25 mouse cellular contexts compared by ENCODE assay signal in genomic region chr6:15401138-15401537, GRCm38 (mm10).
DNase-seq lines count a peak whose midpoint lies in the region; ATAC-seq lines count a peak whose summit lies in the region.
"Had no signal": no experiment of that assay in that cellular context is flagged by ENCODE, and none has a peak within 500 bp of the region (broad histone marks: within the 10 kb centered on the region; RNA-seq: fewer than 3 reads in every experiment).

No protein-coding gene starts in this region.

- H3K9ac ChIP-seq in forebrain, embryonic 12.5 days = no peak overlapping the region
- H3K9ac ChIP-seq in forebrain, embryonic 16.5 days (replicated peaks; ENCODE audit: low read depth, low read length) = no peak overlapping the region
- no peak overlapping the region for H3K9ac ChIP-seq in forebrain, embryonic 11.5 days (ENCODE audit: low read length)
- H3K9ac ChIP-seq in midbrain, embryonic 13.5 days (replicated peaks) = no peak overlapping the region
- H3K9ac ChIP-seq in midbrain, embryonic 15.5 days = no peak overlapping the region
- H3K9ac ChIP-seq: embryonic facial prominence, embryonic 13.5 days; embryonic facial prominence, embryonic 15.5 days had no signal

- H3K9me3 ChIP-seq in forebrain, embryonic 12.5 days = no peaks in the 10 kb centered on the region
- H3K9me3 ChIP-seq in forebrain, embryonic 10.5 days = no peaks in the 10 kb centered on the region
- no peaks in the 10 kb centered on the region for H3K9me3 ChIP-seq in forebrain, embryonic 16.5 days (ENCODE audit: control insufficient read depth, low read length)
- H3K9me3 ChIP-seq in forebrain, embryonic 11.5 days (ENCODE audit: control insufficient read depth, low read length) = no peaks in the 10 kb centered on the region
- H3K9me3 ChIP-seq in midbrain, embryonic 13.5 days = no peaks in the 10 kb centered on the region
- no peaks in the 10 kb centered on the region for H3K9me3 ChIP-seq in midbrain, embryonic 15.5 days
- H3K9me3 ChIP-seq: embryonic facial prominence, embryonic 13.5 days; embryonic facial prominence, embryonic 15.5 days; G1E had no signal

- H3K27ac ChIP-seq in forebrain, embryonic 12.5 days = no peak overlapping the region
- H3K27ac ChIP-seq in forebrain, embryonic 10.5 days = no peak overlapping the region
- H3K27ac ChIP-seq in forebrain, embryonic 16.5 days (ENCODE audit: low read length) = no peak overlapping the region
- no peak overlapping the region for H3K27ac ChIP-seq in forebrain, embryonic 11.5 days (ENCODE audit: low read depth, low read length)
- H3K27ac ChIP-seq in midbrain, embryonic 13.5 days = 0 out of 2 replicates have a peak overlapping the region, but pooled peaks have one; percentile 39
- no peak overlapping the region for H3K27ac ChIP-seq in midbrain, embryonic 15.5 days
- H3K27ac ChIP-seq: embryonic facial prominence, embryonic 13.5 days; embryonic facial prominence, embryonic 15.5 days had no signal

- DNase-seq in forebrain, embryonic 10.5 days (ENCODE audit: extremely low spot score, low spot score) = no peak
- no peak for DNase-seq in forebrain, embryonic 11.5 days (ENCODE audit: low spot score)
- DNase-seq: adrenal gland, adult 8-10 months; adrenal gland, postnatal 14 days; adrenal gland, postnatal 36 days; B cell, adult 2 months; cerebellum, adult 11 months; cerebellum, adult 18-20 months; cerebellum, adult 8-10 months; cerebellum, adult 9-11 months; cerebellum, postnatal 14 days; cerebellum, postnatal 36 days; embryo, embryonic 11 days had no signal

- H3K4me2 ChIP-seq in forebrain, embryonic 12.5 days = no peak overlapping the region
- no peak overlapping the region for H3K4me2 ChIP-seq in forebrain, embryonic 16.5 days (ENCODE audit: low read length)
- H3K4me2 ChIP-seq in forebrain, embryonic 11.5 days (ENCODE audit: low read depth, low read length, severe bottlenecking) = no peak overlapping the region
- H3K4me2 ChIP-seq in midbrain, embryonic 13.5 days (replicated peaks) = no peak overlapping the region
- H3K4me2 ChIP-seq in midbrain, embryonic 15.5 days = no peak overlapping the region
- H3K4me2 ChIP-seq: embryonic facial prominence, embryonic 13.5 days; embryonic facial prominence, embryonic 15.5 days had no signal

- 21% methylated on average over 3 of the region's 3 CpGs for WGBS in forebrain, embryonic 12.5 days
- 46% methylated on average over 3 of the region's 3 CpGs for WGBS in forebrain, embryonic 10.5 days
- 25% methylated on average over 3 of the region's 3 CpGs for WGBS in forebrain, embryonic 16.5 days
- 47% methylated on average over 3 of the region's 3 CpGs for WGBS in forebrain, embryonic 11.5 days
- 57% methylated on average over 3 of the region's 3 CpGs for WGBS in midbrain, embryonic 13.5 days
- 51% methylated on average over 3 of the region's 3 CpGs for WGBS in midbrain, embryonic 15.5 days

- H3K36me3 ChIP-seq in forebrain, embryonic 12.5 days (replicated peaks) = no peaks in the 10 kb centered on the region
- no peaks in the 10 kb centered on the region for H3K36me3 ChIP-seq in forebrain, embryonic 10.5 days (replicated peaks)
- no peaks in the 10 kb centered on the region for H3K36me3 ChIP-seq in forebrain, embryonic 16.5 days (ENCODE audit: control insufficient read depth, insufficient read depth)
- no peaks in the 10 kb centered on the region for H3K36me3 ChIP-seq in forebrain, embryonic 11.5 days (ENCODE audit: control insufficient read depth, insufficient read depth, low read length)
- no peaks in the 10 kb centered on the region for H3K36me3 ChIP-seq in midbrain, embryonic 13.5 days
- no peaks in the 10 kb centered on the region for H3K36me3 ChIP-seq in midbrain, embryonic 15.5 days (replicated peaks)
- H3K36me3 ChIP-seq: embryonic facial prominence, embryonic 13.5 days; embryonic facial prominence, embryonic 15.5 days; G1E had no signal

- H3K4me3 ChIP-seq in forebrain, embryonic 12.5 days (replicated peaks) = no peak overlapping the region
- no peak overlapping the region for H3K4me3 ChIP-seq in forebrain, embryonic 10.5 days
- no peak overlapping the region for H3K4me3 ChIP-seq in forebrain, embryonic 16.5 days (replicated peaks; ENCODE audit: low read length)
- H3K4me3 ChIP-seq in forebrain, embryonic 11.5 days (ENCODE audit: low read depth, low read length) = no peak overlapping the region
- no peak overlapping the region for H3K4me3 ChIP-seq in midbrain, embryonic 13.5 days (replicated peaks)
- H3K4me3 ChIP-seq in midbrain, embryonic 15.5 days = no peak overlapping the region
- H3K4me3 ChIP-seq: embryonic facial prominence, embryonic 13.5 days; embryonic facial prominence, embryonic 15.5 days; erythroblast, embryonic 14.5 days had no signal

- ATAC-seq in forebrain, embryonic 12.5 days (ENCODE audit: low FRiP score) = 0 out of 2 replicates have a peak, but pooled peaks have one; percentile 6
- ATAC-seq in forebrain, embryonic 16.5 days = peak; percentile 56
- ATAC-seq in forebrain, embryonic 11.5 days (replicated peaks; ENCODE audit: low FRiP score) = no peak
- no peak for ATAC-seq in midbrain, embryonic 13.5 days
- ATAC-seq in midbrain, embryonic 15.5 days (replicated peaks) = no peak
- ATAC-seq: activated CD4-positive, CD25-positive, alpha-beta regulatory T cell, adult 4 months; CD4-positive, CD25-positive, alpha-beta regulatory T cell, adult 4 months; Patski had no signal

- peaks cover 35% of the 10 kb centered on the region for H3K4me1 ChIP-seq in forebrain, embryonic 12.5 days
- H3K4me1 ChIP-seq in forebrain, embryonic 10.5 days = peaks cover 63% of the 10 kb centered on the region
- peaks cover 7% of the 10 kb centered on the region; the same call in 1 of the 2 replicates for H3K4me1 ChIP-seq in forebrain, embryonic 16.5 days (replicated peaks; ENCODE audit: control insufficient read depth, insufficient read depth, low read length)
- peaks cover 11% of the 10 kb centered on the region for H3K4me1 ChIP-seq in forebrain, embryonic 11.5 days (replicated peaks; ENCODE audit: control insufficient read depth, insufficient read depth, low read length)
- peaks cover 28% of the 10 kb centered on the region for H3K4me1 ChIP-seq in midbrain, embryonic 13.5 days (replicated peaks)
- H3K4me1 ChIP-seq in midbrain, embryonic 15.5 days = 0 out of 2 replicates have a peak, but pooled peaks cover 3% of the 10 kb centered on the region
- H3K4me1 ChIP-seq: embryonic facial prominence, embryonic 13.5 days; embryonic facial prominence, embryonic 15.5 days had no signal

- no peaks in the 10 kb centered on the region for H3K27me3 ChIP-seq in forebrain, embryonic 12.5 days
- no peaks in the 10 kb centered on the region; the same call in 1 of the 2 replicates for H3K27me3 ChIP-seq in forebrain, embryonic 10.5 days (ENCODE audit: poor library complexity, severe bottlenecking)
- H3K27me3 ChIP-seq in forebrain, embryonic 16.5 days (replicated peaks; ENCODE audit: control insufficient read depth, insufficient read depth, low read length) = no peaks in the 10 kb centered on the region
- H3K27me3 ChIP-seq in forebrain, embryonic 11.5 days (ENCODE audit: control insufficient read depth, insufficient read depth, low read length) = no peaks in the 10 kb centered on the region
- no peaks in the 10 kb centered on the region for H3K27me3 ChIP-seq in midbrain, embryonic 13.5 days
- H3K27me3 ChIP-seq in midbrain, embryonic 15.5 days (replicated peaks) = no peaks in the 10 kb centered on the region
- H3K27me3 ChIP-seq: CH12.LX; embryonic facial prominence, embryonic 13.5 days; embryonic facial prominence, embryonic 15.5 days had no signal

Comparison
In these comparisons a context has a peak if more than half of its experiments do, and no peak if none do; other contexts are left out.
1. ATAC-seq: peak in forebrain, embryonic 12.5 days (single experiment) and forebrain, embryonic 16.5 days (single experiment); none in forebrain, embryonic 11.5 days (single experiment), midbrain, embryonic 13.5 days (single experiment) and midbrain, embryonic 15.5 days (single experiment).